Mouse (Mus musculus) cerebellum, adult 11-12 months (tissue): ENCODE measurements around the gene Sema3a.

Experiments
- DNase-seq: peaks from one replicate; pipeline ENCODE4 v3.0.0; 2022

Sema3a gene

GRCm38 (mm10) chr5:13125241-13125692, at the start of gene Sema3a:
Gene Sema3a (plus strand): TSS chr5:13125414.
- no peak for DNase-seq

GRCm38 (mm10) chr5:13084777-13085439, 40.3 kb upstream of the Sema3a start:
- no peak for DNase-seq

- DNase-seq: no peak
Observed at GRCm38 (mm10) chr5:13090431-13090830, 34.8 kb upstream of the Sema3a start.

GRCm38 (mm10) chr5:13109522-13109921, 15.7 kb upstream of the Sema3a start:
- DNase-seq: no peak

GRCm38 (mm10) chr5:13117236-13117635, 8.0 kb upstream of the Sema3a start:
- no peak for DNase-seq

- DNase-seq: no peak
Observed at GRCm38 (mm10) chr5:13125757-13126156, 543 bp downstream of the Sema3a start.

- DNase-seq: no peak
Observed at GRCm38 (mm10) chr5:13126196-13126595, 982 bp downstream of the Sema3a start.

GRCm38 (mm10) chr5:13127121-13127520, 1.9 kb downstream of the Sema3a start:
- no peak for DNase-seq

- no peak for DNase-seq
Observed at GRCm38 (mm10) chr5:13144733-13145457, 19.7 kb downstream of the Sema3a start.

- no peak for DNase-seq
Observed at GRCm38 (mm10) chr5:13149909-13150308, 24.7 kb downstream of the Sema3a start.

GRCm38 (mm10) chr5:13151002-13151401, 25.8 kb downstream of the Sema3a start:
- no peak for DNase-seq

GRCm38 (mm10) chr5:13157761-13158612, 32.8 kb downstream of the Sema3a start:
- DNase-seq: no peak

- no peak for DNase-seq
Observed at GRCm38 (mm10) chr5:13182186-13182585, 57.0 kb downstream of the Sema3a start.

GRCm38 (mm10) chr5:13197886-13198285, 72.7 kb downstream of the Sema3a start:
- no peak for DNase-seq

- DNase-seq: no peak
Observed at GRCm38 (mm10) chr5:13199709-13200108, 74.5 kb downstream of the Sema3a start.

GRCm38 (mm10) chr5:13255353-13255752, 130.1 kb downstream of the Sema3a start:
- DNase-seq: no peak

- DNase-seq: no peak
Observed at GRCm38 (mm10) chr5:13256321-13256720, 131.1 kb downstream of the Sema3a start.

- DNase-seq: no peak
Observed at GRCm38 (mm10) chr5:13263087-13263486, 137.9 kb downstream of the Sema3a start.

- DNase-seq: no peak
Observed at GRCm38 (mm10) chr5:13263539-13263938, 138.3 kb downstream of the Sema3a start.

- DNase-seq: no peak
Observed at GRCm38 (mm10) chr5:13312667-13313066, 187.5 kb downstream of the Sema3a start.

- no peak for DNase-seq
Observed at GRCm38 (mm10) chr5:13313977-13314376, 188.8 kb downstream of the Sema3a start.

- DNase-seq: peak; percentile 39
Observed at GRCm38 (mm10) chr5:13318728-13319429, 193.7 kb downstream of the Sema3a start.

- DNase-seq: no peak
Observed at GRCm38 (mm10) chr5:13320138-13320537, 194.9 kb downstream of the Sema3a start.
